In genomic region chr8:123414997-123415696, GRCm38 (mm10) we compare ENCODE assay signal across 23 mouse cellular contexts. TPM values are rescaled to one million over a fixed set of nuclear protein-coding genes. Genes with fewer than 3 reads are reported as not detected.
DNase-seq lines count a peak whose midpoint lies in the region; ATAC-seq and TF ChIP-seq lines count a peak whose summit lies in the region.
"Not testable (repeated sequence)": the region's sequence is repeated elsewhere in the genome, so short reads cannot be mapped to it uniquely, and the experiment has no call there.
"Had no signal": no experiment of that assay in that cellular context is flagged by ENCODE, and none has a peak within 500 bp of the region (broad histone marks: within the 10 kb centered on the region; RNA-seq: fewer than 3 reads in every experiment).

No protein-coding gene starts in this region.

- not testable (repeated sequence) for H3K9ac ChIP-seq in forebrain, embryonic 15.5 days (replicated peaks); hindbrain, embryonic 12.5 days; hindbrain, postnatal 0 days (replicated peaks; ENCODE audit: low read length); midbrain, embryonic 12.5 days (replicated peaks); neural tube, embryonic 15.5 days (replicated peaks)
- 0 out of 2 replicates have a peak overlapping the region, but pooled peaks have one; percentile 77 for H3K9ac ChIP-seq in midbrain, postnatal 0 days (replicated peaks; ENCODE audit: low read length, poor library complexity, severe bottlenecking)

- ATAC-seq in forebrain, embryonic 15.5 days (replicated peaks); hindbrain, embryonic 12.5 days (ENCODE audit: low FRiP score); hindbrain, postnatal 0 days; midbrain, embryonic 12.5 days (ENCODE audit: low FRiP score, low read depth); midbrain, postnatal 0 days (ENCODE audit: low FRiP score); neural tube, embryonic 15.5 days (ENCODE audit: low FRiP score): not testable (repeated sequence)

- peaks cover 33% of the 10 kb centered on the region for H3K36me3 ChIP-seq in forebrain, embryonic 10.5 days (replicated peaks)
- H3K36me3 ChIP-seq in forebrain, embryonic 15.5 days = peaks cover 26% of the 10 kb centered on the region
- peaks cover 31% of the 10 kb centered on the region for H3K36me3 ChIP-seq in hindbrain, embryonic 12.5 days
- H3K36me3 ChIP-seq in hindbrain, postnatal 0 days (ENCODE audit: insufficient read depth, low read length) = peaks cover 20% of the 10 kb centered on the region
- H3K36me3 ChIP-seq in midbrain, embryonic 12.5 days = peaks cover 26% of the 10 kb centered on the region
- H3K36me3 ChIP-seq in midbrain, postnatal 0 days (ENCODE audit: insufficient read depth, low read length) = peaks cover 14% of the 10 kb centered on the region
- H3K36me3 ChIP-seq in neural tube, embryonic 15.5 days = peaks cover 25% of the 10 kb centered on the region

- H3K27me3 ChIP-seq in forebrain, embryonic 10.5 days (ENCODE audit: poor library complexity, severe bottlenecking) = peaks cover 42% of the 10 kb centered on the region
- H3K27me3 ChIP-seq in forebrain, embryonic 15.5 days; hindbrain, postnatal 0 days (ENCODE audit: insufficient read depth, low read length); midbrain, embryonic 12.5 days; midbrain, postnatal 0 days (ENCODE audit: insufficient read depth, low read length); neural tube, embryonic 15.5 days (replicated peaks): not testable (repeated sequence)
- peaks cover 15% of the 10 kb centered on the region for H3K27me3 ChIP-seq in hindbrain, embryonic 12.5 days

- peaks cover 51% of the 10 kb centered on the region for H3K4me1 ChIP-seq in forebrain, embryonic 10.5 days
- H3K4me1 ChIP-seq in forebrain, embryonic 15.5 days = peaks cover 32% of the 10 kb centered on the region
- H3K4me1 ChIP-seq in hindbrain, embryonic 12.5 days = peaks cover 26% of the 10 kb centered on the region
- not testable (repeated sequence) for H3K4me1 ChIP-seq in hindbrain, postnatal 0 days (ENCODE audit: insufficient read depth, low read length); midbrain, postnatal 0 days (ENCODE audit: insufficient read depth, low read length)
- H3K4me1 ChIP-seq in midbrain, embryonic 12.5 days = peaks cover 35% of the 10 kb centered on the region
- peaks cover 29% of the 10 kb centered on the region for H3K4me1 ChIP-seq in neural tube, embryonic 15.5 days

- peak; percentile 51 for DNase-seq in ES-CJ7 (ENCODE audit: low read depth, low spot score)
- DNase-seq in forebrain, embryonic 10.5 days (ENCODE audit: extremely low spot score, low spot score) = not testable (repeated sequence)
- peak; percentile 50 for DNase-seq in hindbrain, postnatal 0 days (ENCODE audit: low spot score)
- peak; percentile 34 for DNase-seq in midbrain, postnatal 0 days (ENCODE audit: low spot score)

- H3K27ac ChIP-seq in forebrain, embryonic 10.5 days; forebrain, embryonic 15.5 days (replicated peaks); hindbrain, embryonic 12.5 days; hindbrain, postnatal 0 days; midbrain, embryonic 12.5 days (replicated peaks); midbrain, postnatal 0 days (ENCODE audit: low read depth, low read length); neural tube, embryonic 15.5 days (replicated peaks): not testable (repeated sequence)

- TF ChIP-seq CTCF in hindbrain, postnatal 0 days (IDR thresholded peaks at IDR 0.05; ENCODE audit: low read depth) = peak; percentile 7; the same call in 1 of the 2 replicates
- peak; percentile 31 for TF ChIP-seq CTCF in midbrain, postnatal 0 days (IDR thresholded peaks at IDR 0.05)

- not testable (repeated sequence) for H3K9me3 ChIP-seq in forebrain, embryonic 10.5 days; forebrain, embryonic 15.5 days; hindbrain, embryonic 12.5 days (replicated peaks); hindbrain, postnatal 0 days (ENCODE audit: low read length); midbrain, embryonic 12.5 days; midbrain, postnatal 0 days (ENCODE audit: low read length); neural tube, embryonic 15.5 days (replicated peaks)

- whole genome bisulfite sequencing in forebrain, embryonic 10.5 days = 86% methylated on average over 5 of the region's 5 CpGs
- WGBS in forebrain, embryonic 15.5 days = 85% methylated on average over 5 of the region's 5 CpGs
- 82% methylated on average over 5 of the region's 5 CpGs for WGBS in hindbrain, embryonic 12.5 days
- WGBS in hindbrain, postnatal 0 days = 76% methylated on average over 5 of the region's 5 CpGs
- 84% methylated on average over 5 of the region's 5 CpGs for WGBS in midbrain, embryonic 12.5 days
- 76% methylated on average over 5 of the region's 5 CpGs for WGBS in midbrain, postnatal 0 days
- WGBS in neural tube, embryonic 15.5 days = 73% methylated on average over 5 of the region's 5 CpGs

- H3K4me3 ChIP-seq in forebrain, embryonic 10.5 days = peak overlapping the region; percentile 75; the same call in 1 of the 2 replicates
- H3K4me3 ChIP-seq in forebrain, embryonic 15.5 days = peak overlapping the region; percentile 95
- H3K4me3 ChIP-seq in hindbrain, embryonic 12.5 days = peak overlapping the region; percentile 61
- H3K4me3 ChIP-seq in hindbrain, postnatal 0 days (ENCODE audit: low read length) = peak overlapping the region; percentile 62
- H3K4me3 ChIP-seq in midbrain, embryonic 12.5 days = peak overlapping the region; percentile 92
- H3K4me3 ChIP-seq in midbrain, postnatal 0 days (ENCODE audit: low read depth, low read length) = peak overlapping the region; percentile 47
- H3K4me3 ChIP-seq in neural tube, embryonic 15.5 days (replicated peaks) = peak overlapping the region; percentile 78

- H3K4me2 ChIP-seq in forebrain, embryonic 15.5 days (replicated peaks) = peak overlapping the region; percentile 88
- H3K4me2 ChIP-seq in hindbrain, embryonic 12.5 days (replicated peaks) = peak overlapping the region; percentile 87
- peak overlapping the region; percentile 85 for H3K4me2 ChIP-seq in hindbrain, postnatal 0 days (ENCODE audit: low read depth, low read length)
- peak overlapping the region; percentile 68 for H3K4me2 ChIP-seq in midbrain, embryonic 12.5 days (replicated peaks)
- peak overlapping the region; percentile 89 for H3K4me2 ChIP-seq in midbrain, postnatal 0 days (ENCODE audit: low read depth, low read length, poor library complexity, severe bottlenecking)
- H3K4me2 ChIP-seq in neural tube, embryonic 15.5 days = peak overlapping the region; percentile 82

RNA-seq across cellular contexts. Expression of gene Tubb3, which starts 3.9 kb away (rescaled TPM):
- polyA plus RNA-seq in forebrain, embryonic 10.5 days (2016; fragmentation: Nextera tagmentation; extraction: Ambion mirVana) = 205 and 261 TPM in 2 replicates
- 1,822 and 1,823 TPM in 2 replicates for polyA plus RNA-seq in forebrain, embryonic 15.5 days (2015; fragmentation: Nextera tagmentation; extraction: Ambion mirVana)
- 1,043 and 1,050 TPM in 2 replicates for polyA plus RNA-seq in hindbrain, embryonic 12.5 days (2016; fragmentation: Nextera tagmentation; extraction: Ambion mirVana)
- total RNA-seq in hindbrain, postnatal 0 days (2014; rRNA removed) = 3,792 and 3,923 TPM in 2 replicates
- 1,431 and 1,610 TPM in 2 replicates for polyA plus RNA-seq in hindbrain, postnatal 0 days (2015; fragmentation: Nextera tagmentation; extraction: Ambion mirVana)
- 1,098 and 1,155 TPM in 2 replicates for polyA plus RNA-seq in midbrain, embryonic 12.5 days (2016; fragmentation: Nextera tagmentation; extraction: Ambion mirVana)
- total RNA-seq in midbrain, postnatal 0 days (2014; rRNA removed) = 3,827 and 3,963 TPM in 2 replicates
- polyA plus RNA-seq in midbrain, postnatal 0 days (2015; fragmentation: Nextera tagmentation; extraction: Ambion mirVana) = 1,921 and 2,058 TPM in 2 replicates
- polyA plus RNA-seq in neural tube, embryonic 15.5 days (2015; fragmentation: Nextera tagmentation; extraction: Ambion mirVana) = 1,289 and 1,555 TPM in 2 replicates
- total RNA-seq: gastrocnemius, adult 18-20 months; gastrocnemius, postnatal 25 days; neutrophil, adult 5-6 weeks had no signal
- polyA plus RNA-seq: macrophage had no signal

RNA-seq across cellular contexts. Expression of gene Def8, which starts 8.2 kb away (rescaled TPM):
- polyA plus RNA-seq in forebrain, embryonic 10.5 days (2016; fragmentation: Nextera tagmentation; extraction: Ambion mirVana) = 45.9 and 49.9 TPM in 2 replicates
- 43.3 and 46.3 TPM in 2 replicates for polyA plus RNA-seq in forebrain, embryonic 15.5 days (2015; fragmentation: Nextera tagmentation; extraction: Ambion mirVana)
- polyA plus RNA-seq in hindbrain, embryonic 12.5 days (2016; fragmentation: Nextera tagmentation; extraction: Ambion mirVana) = 40.1 and 42.5 TPM in 2 replicates
- 46.3 and 62.7 TPM in 2 replicates for total RNA-seq in hindbrain, postnatal 0 days (2014; rRNA removed)
- polyA plus RNA-seq in hindbrain, postnatal 0 days (2015; fragmentation: Nextera tagmentation; extraction: Ambion mirVana) = 37.9 and 38.8 TPM in 2 replicates
- 37.3 and 44.0 TPM in 2 replicates for polyA plus RNA-seq in midbrain, embryonic 12.5 days (2016; fragmentation: Nextera tagmentation; extraction: Ambion mirVana)
- 47.6 and 49.4 TPM in 2 replicates for total RNA-seq in midbrain, postnatal 0 days (2014; rRNA removed)
- 36.4 and 39.4 TPM in 2 replicates for polyA plus RNA-seq in midbrain, postnatal 0 days (2015; fragmentation: Nextera tagmentation; extraction: Ambion mirVana)
- 46.8 and 52.3 TPM in 2 replicates for polyA plus RNA-seq in neural tube, embryonic 15.5 days (2015; fragmentation: Nextera tagmentation; extraction: Ambion mirVana)

RNA-seq across cellular contexts. Expression of gene Mc1r, which starts 8.2 kb away (rescaled TPM):
- 0.06 and 0.07 TPM in 2 replicates for polyA plus RNA-seq in forebrain, embryonic 10.5 days (2016; fragmentation: Nextera tagmentation; extraction: Ambion mirVana)
- 0.15 and 0.23 TPM in 2 replicates for polyA plus RNA-seq in forebrain, embryonic 15.5 days (2015; fragmentation: Nextera tagmentation; extraction: Ambion mirVana)
- 0.09 and 0.20 TPM in 2 replicates for polyA plus RNA-seq in hindbrain, embryonic 12.5 days (2016; fragmentation: Nextera tagmentation; extraction: Ambion mirVana)
- total RNA-seq in hindbrain, postnatal 0 days (2014; rRNA removed) = not detected in 2 replicates
- polyA plus RNA-seq in hindbrain, postnatal 0 days (2015; fragmentation: Nextera tagmentation; extraction: Ambion mirVana) = 0.05 and 0.08 TPM in 2 replicates
- 0.09 and 0.24 TPM in 2 replicates for polyA plus RNA-seq in midbrain, embryonic 12.5 days (2016; fragmentation: Nextera tagmentation; extraction: Ambion mirVana)
- 0.22 TPM in 1 of 2 replicates, not detected in the other for total RNA-seq in midbrain, postnatal 0 days (2014; rRNA removed)
- polyA plus RNA-seq in midbrain, postnatal 0 days (2015; fragmentation: Nextera tagmentation; extraction: Ambion mirVana) = 0.09 TPM in 1 of 2 replicates, not detected in the other
- 0.20 and 0.22 TPM in 2 replicates for polyA plus RNA-seq in neural tube, embryonic 15.5 days (2015; fragmentation: Nextera tagmentation; extraction: Ambion mirVana)
- total RNA-seq: adrenal gland, adult 2 months; adrenal gland, postnatal 36 days; gastrocnemius, adult 18-20 months; gastrocnemius, postnatal 25 days; heart, postnatal 25 days; neutrophil, adult 5-6 weeks had no signal
- polyA plus RNA-seq: activated CD4-positive, CD25-positive, alpha-beta regulatory T cell, adult 4 months; adrenal gland, adult 2 months; heart, embryonic 10.5 days; heart, embryonic 15.5 days; intestine, postnatal 0 days; large intestine, adult 2 months; limb, embryonic 11.5 days; lung, adult 2 months; macrophage; stomach, embryonic 15.5 days had no signal

RNA-seq across cellular contexts. Expression of gene Tcf25, which starts 41.6 kb away (rescaled TPM):
- polyA plus RNA-seq in forebrain, embryonic 10.5 days (2016; fragmentation: Nextera tagmentation; extraction: Ambion mirVana) = 146 and 151 TPM in 2 replicates
- 252 and 259 TPM in 2 replicates for polyA plus RNA-seq in forebrain, embryonic 15.5 days (2015; fragmentation: Nextera tagmentation; extraction: Ambion mirVana)
- polyA plus RNA-seq in hindbrain, embryonic 12.5 days (2016; fragmentation: Nextera tagmentation; extraction: Ambion mirVana) = 212 and 231 TPM in 2 replicates
- total RNA-seq in hindbrain, postnatal 0 days (2014; rRNA removed) = 540 and 551 TPM in 2 replicates
- 407 and 411 TPM in 2 replicates for polyA plus RNA-seq in hindbrain, postnatal 0 days (2015; fragmentation: Nextera tagmentation; extraction: Ambion mirVana)
- polyA plus RNA-seq in midbrain, embryonic 12.5 days (2016; fragmentation: Nextera tagmentation; extraction: Ambion mirVana) = 202 and 232 TPM in 2 replicates
- total RNA-seq in midbrain, postnatal 0 days (2014; rRNA removed) = 538 and 541 TPM in 2 replicates
- 413 and 416 TPM in 2 replicates for polyA plus RNA-seq in midbrain, postnatal 0 days (2015; fragmentation: Nextera tagmentation; extraction: Ambion mirVana)
- 368 and 390 TPM in 2 replicates for polyA plus RNA-seq in neural tube, embryonic 15.5 days (2015; fragmentation: Nextera tagmentation; extraction: Ambion mirVana)
